Mouse (Mus musculus) kidney, postnatal 14 days (tissue): ENCODE data around the gene Wnk2.

Source experiments
- DNase-seq: peaks from one replicate; pipeline ENCODE4 v3.0.0; 2022; ENCODE audit warnings: mixed read lengths

Gene Wnk2

GRCm38 (mm10) chr13:49028757-49029539, 118.9 kb downstream of the Wnk2 start:
- no peak for DNase-seq

GRCm38 (mm10) chr13:49027057-49027456, 120.8 kb downstream of the Wnk2 start:
- no peak for DNase-seq

GRCm38 (mm10) chr13:49025521-49025920, 122.3 kb downstream of the Wnk2 start:
- DNase-seq = no peak

- DNase-seq = no peak
Observed at GRCm38 (mm10) chr13:49024763-49025162, 123.1 kb downstream of the Wnk2 start.

- DNase-seq = no peak
Observed at GRCm38 (mm10) chr13:49021693-49022092, 126.1 kb downstream of the Wnk2 start.

- no peak for DNase-seq
Observed at GRCm38 (mm10) chr13:49020152-49020551, 127.7 kb downstream of the Wnk2 start.

GRCm38 (mm10) chr13:49017375-49017774, 130.4 kb downstream of the Wnk2 start:
- no peak for DNase-seq

- peak; percentile 53 for DNase-seq
Observed at GRCm38 (mm10) chr13:49016311-49016761, 131.5 kb downstream of the Wnk2 start.

GRCm38 (mm10) chr13:49015366-49016306, 132.2 kb downstream of the Wnk2 start:
- no peak for DNase-seq

GRCm38 (mm10) chr13:49013206-49013794, 134.5 kb downstream of the Wnk2 start:
- no peak for DNase-seq

GRCm38 (mm10) chr13:49001691-49002090, 146.1 kb downstream of the Wnk2 start:
- no peak for DNase-seq

- peak; percentile 80 for DNase-seq
Observed at GRCm38 (mm10) chr13:48998591-48998990, 149.2 kb downstream of the Wnk2 start.

GRCm38 (mm10) chr13:48996731-48997130, 151.1 kb downstream of the Wnk2 start:
- no peak for DNase-seq

GRCm38 (mm10) chr13:48994903-48995302, 152.9 kb downstream of the Wnk2 start:
- no peak for DNase-seq

GRCm38 (mm10) chr13:48992914-48993313, 154.9 kb downstream of the Wnk2 start:
- DNase-seq = no peak

- no peak for DNase-seq
Observed at GRCm38 (mm10) chr13:48990138-48990537, 157.7 kb downstream of the Wnk2 start.
